Mouse (Mus musculus) neutrophil, adult 5-6 weeks (primary cell): ENCODE data around the gene Efcab5. TPM values are rescaled to one million over a fixed set of nuclear protein-coding genes. Genes with fewer than 3 reads are reported as not detected.
A peak's percentile ranks its signal among the peaks of the same experiment; 100 is the strongest.
"Not testable (repeated sequence)": the region's sequence is repeated elsewhere in the genome, so short reads cannot be mapped to it uniquely, and the experiment has no call there.

Source experiments
- ATAC-seq: fragments of 151-379, 151-347 bp; 2 replicates; pipeline ENCODE4 v1.8.0; 2017; ENCODE audit warnings: mild to moderate bottlenecking, moderate TSS enrichment; ENCODE audit not compliant: insufficient number of reproducible peaks, poor library complexity, low FRiP score, severe bottlenecking; ENCODE audit errors: extremely low read depth
- total RNA-seq: library from RNA; stranded (forward); fragments of 200-1000 nt; gene quantifications from 2 replicates; pipeline ENCODE4 v1.2.3, GENCODE M21; 2017

The Efcab5 gene
- total RNA-seq, 1 experiment from 2014 or later = 5.0 TPM

DNA sequence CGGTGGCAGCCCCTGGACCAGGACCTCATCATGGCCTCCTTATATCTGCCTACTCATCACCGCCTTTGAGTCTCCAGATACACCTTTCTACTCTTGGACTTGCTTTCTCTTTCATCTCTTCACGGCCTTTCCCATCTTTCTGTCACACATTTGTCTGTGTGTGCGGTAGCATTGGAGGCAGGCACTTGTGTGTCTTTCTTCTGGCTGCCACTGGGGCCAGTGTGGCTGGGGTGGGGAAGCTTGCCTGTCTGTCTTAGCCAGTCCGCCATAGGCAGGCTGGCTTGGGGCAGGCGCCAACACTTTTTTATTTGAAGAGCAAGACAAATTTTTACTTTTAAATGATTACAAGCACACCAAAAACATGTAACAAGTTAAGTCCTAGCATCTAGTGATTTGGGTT lies 81.8 kb downstream of the Efcab5 start:
- no peak for ATAC-seq

DNA sequence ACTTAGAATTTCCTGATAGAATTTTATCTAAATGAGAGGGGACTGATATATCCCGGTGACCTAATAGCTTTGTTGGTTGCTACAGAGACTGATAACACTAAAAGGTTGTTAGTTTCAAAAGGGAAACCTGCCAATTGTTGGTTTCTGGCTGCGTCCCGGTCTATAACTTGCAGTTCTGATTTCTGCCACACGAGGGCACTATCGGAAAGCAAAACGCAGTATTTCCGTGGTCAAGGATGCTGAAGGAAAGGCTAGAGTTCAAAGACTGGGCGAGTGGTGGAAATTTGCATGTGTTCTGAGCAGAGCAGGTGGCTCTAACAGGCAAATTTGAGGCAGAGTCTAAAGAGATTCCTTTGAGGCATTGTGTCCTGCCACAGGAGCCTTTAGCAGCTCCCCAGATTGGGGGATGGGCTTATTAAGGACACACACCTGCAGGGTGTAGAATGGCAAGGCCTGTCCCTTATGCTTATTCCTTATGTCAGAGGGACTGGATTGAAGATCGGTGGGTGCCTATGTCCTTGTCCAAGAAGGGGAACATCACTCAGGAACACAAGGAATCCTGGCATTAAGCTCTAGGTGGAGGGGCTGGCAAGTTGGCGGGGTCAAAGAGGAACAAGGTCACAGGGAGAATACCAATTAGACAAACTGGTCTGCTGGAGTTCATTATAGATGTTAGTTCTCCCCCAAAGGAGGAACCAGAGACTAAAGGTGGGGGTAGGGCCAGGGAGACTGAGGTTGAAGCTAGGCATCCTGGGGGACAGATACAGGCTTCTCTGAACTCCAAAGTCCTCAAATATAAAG lies 88.4 kb downstream of the Efcab5 start:
- ATAC-seq = peak; percentile 82

DNA sequence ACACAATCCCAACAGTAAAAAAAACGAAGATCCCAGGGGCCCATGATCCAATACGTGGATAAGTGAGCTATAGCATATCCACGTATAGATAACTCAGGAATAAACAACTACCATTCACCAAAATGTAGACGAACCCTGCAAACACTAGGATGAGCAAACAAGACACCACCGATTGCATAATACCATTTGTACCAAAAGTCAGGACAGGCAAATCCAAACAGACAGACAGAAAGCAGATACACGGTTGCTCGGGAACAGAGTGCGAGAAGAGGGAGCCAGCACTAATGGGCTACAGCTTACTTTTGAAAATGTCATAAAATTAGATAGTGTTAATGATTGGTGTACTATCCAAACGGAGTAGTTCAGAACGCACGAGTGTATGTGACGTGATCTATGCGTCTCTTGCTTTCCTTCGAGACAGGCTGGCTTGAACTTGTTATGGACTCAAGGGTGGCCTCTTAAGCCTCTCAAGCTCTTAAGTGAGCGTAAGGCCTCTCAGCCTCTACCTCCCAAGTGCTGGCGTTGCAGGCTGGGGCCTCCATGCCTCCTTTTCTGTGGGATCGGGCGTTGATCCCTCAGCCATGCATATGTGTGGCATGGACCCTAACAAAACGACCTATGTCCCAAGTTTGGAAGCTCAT lies 90.3 kb downstream of the Efcab5 start:
- ATAC-seq = no peak

DNA sequence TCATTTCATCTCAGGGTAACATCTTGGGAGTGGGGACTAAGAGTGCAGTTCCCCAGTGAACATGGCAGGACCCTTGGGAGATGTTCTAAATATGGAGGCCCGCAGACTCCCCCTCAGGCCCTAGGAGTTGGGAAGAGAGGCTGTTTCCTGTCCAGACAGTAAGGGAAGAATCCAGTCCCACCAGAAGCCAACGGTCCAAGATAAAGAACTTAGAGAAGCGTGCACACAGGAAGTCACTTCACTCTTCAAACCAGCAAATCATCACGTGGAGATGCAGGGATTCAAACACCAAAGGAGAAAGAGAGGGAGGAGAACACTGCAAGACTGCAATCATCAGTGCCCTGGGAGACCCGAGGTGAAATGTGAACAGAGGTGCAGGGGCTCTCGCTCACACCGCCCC lies 91.8 kb downstream of the Efcab5 start:
- no peak for ATAC-seq

DNA sequence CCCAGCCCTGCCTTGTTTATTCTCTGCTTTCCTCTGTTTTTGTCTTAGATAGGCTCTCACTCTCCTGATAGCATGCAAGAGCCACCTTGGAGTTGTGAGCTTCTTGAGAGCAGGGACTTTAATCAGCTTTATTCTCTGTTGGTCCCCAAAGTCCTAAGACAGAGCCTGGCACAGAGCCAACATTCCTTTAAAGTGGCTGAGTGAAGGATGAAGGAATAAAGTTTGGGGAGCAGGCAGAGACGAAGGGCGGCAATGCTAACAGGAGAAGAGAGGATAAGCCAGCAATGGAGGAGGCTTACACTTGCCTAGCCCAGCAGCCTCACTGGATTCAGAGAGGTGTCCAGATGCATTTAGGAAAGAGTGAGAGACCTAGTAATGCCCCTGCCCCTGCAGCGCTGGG lies 92.2 kb downstream of the Efcab5 start:
- no peak for ATAC-seq

DNA sequence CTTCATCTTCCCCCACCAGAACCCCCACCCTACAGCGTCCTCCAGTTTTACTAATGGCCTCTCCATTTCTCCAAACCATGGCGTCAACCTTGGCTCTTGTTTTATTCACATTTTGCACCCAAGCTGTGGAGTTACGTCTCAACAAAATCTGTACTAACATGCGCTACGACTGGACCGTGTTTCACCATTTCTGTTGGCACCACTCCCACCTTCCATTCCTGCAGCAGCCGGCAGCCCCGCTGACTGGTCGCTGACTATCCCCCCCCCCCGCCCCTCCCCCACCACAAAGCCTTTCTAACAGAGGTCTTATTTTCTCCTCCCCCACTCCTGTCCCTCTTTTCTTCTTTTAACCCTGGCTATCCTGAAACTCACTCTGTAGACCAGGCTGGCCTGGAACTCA lies 93.6 kb downstream of the Efcab5 start:
- no peak for ATAC-seq

DNA sequence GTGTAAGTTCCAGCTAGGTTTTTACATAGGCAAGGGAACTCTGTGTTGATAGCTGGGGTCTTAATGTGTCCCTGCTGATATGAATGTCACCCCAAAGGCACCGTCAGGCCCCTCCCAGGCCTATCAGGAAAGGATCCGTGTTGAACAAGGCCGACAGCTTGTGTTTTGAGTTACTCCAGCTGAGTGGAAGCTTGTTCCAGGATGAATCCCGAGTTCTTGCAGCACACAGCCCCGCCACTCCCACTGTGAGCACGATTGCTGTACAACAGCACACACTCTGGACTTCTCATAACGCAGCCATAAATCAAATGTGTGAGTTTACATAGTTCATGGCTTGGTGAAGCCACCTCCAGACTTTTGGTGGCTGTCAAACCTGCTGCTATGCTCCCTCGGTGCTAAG lies 94.6 kb downstream of the Efcab5 start:
- no peak for ATAC-seq

DNA sequence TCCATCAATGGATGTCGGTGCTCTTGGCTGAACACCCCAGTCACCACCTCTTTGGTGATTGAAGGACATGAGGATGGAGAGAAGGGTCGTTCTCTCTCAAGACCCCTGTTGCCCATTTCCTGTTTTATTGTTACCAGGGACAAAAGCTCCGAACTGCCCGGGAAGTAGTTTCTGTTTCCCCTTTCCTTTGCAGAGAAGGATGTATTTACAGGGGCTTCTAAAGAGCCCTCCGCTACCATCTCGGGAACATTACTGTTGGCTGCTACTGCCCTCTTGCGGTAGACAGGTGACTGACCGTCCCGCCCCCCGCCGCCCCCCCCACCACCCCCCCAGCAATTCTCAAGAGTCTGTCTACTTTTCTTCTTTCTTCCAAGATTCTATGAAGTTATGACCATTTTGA lies 95.6 kb downstream of the Efcab5 start:
- 0 out of 2 replicates have a peak, but pooled peaks have one; percentile 39 for ATAC-seq

DNA sequence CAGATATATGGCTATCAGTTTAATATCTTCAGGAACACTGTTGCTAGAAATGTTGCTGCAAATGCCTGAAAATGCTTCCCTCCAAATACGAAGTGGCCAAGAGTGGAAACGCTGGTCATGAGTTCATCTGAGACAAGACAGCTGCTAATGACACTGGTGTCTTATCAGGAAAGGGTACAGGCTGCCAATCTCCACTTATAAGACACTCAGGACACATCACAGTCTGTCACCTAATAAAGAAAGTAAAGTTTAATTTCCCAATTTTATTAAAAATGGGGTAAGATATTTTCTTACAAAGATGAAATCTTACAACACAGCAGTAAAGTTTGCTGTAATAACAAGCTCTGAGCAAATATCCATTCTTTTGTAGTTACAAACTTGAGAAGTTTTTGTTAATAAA lies 99.6 kb downstream of the Efcab5 start:
- no peak for ATAC-seq

DNA sequence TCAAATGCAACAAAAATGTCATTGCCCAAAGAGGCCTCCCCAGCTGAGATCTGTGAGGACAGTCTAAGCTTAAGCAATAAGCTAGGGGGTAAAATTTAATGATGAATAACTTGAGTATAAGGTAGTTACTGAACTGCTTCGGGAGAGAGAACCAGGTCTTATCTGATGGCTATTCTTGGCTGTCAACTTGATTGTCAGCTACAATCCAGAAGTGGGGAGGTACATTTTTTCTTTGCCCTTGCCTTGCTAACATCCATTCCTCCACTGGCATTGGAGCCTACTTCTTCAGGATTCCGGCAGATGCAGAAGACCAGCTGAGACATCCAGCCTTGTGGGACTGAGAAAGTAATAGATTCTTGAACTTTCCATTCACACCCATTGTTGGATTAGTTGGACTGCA lies 101.8 kb downstream of the Efcab5 start:
- no peak for ATAC-seq

DNA sequence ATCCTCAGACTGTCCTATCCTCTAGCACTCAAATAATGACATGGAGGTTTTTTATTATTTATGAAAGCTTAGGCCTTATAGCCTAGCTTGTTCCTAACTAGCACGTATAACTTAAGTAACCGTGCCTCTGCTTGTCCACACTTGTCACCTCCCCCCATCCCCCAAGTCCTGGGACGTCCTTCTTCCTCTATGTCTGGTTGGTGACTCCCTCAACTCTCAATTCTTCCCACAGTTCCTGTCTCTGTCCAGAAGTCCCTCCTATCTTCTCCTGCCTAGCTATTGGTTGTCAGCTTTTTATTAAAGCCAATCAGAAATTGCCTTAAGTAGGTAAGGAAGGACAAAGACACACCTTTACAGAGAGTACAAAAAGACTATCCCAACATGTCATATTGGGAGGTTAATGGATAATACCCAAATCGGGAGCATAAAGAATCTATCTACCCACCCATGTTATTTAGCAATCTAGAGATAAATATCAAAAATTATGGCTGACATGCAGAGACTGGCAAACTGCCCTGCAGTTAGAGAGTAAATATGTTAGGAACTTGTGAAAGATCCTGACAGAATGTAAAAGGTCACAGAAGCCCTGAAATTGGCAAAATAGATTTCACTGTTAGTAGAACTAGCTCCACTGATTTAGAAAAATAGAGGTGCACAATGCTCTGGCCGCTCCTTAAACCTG lies 104.6 kb downstream of the Efcab5 start:
- no peak for ATAC-seq

DNA sequence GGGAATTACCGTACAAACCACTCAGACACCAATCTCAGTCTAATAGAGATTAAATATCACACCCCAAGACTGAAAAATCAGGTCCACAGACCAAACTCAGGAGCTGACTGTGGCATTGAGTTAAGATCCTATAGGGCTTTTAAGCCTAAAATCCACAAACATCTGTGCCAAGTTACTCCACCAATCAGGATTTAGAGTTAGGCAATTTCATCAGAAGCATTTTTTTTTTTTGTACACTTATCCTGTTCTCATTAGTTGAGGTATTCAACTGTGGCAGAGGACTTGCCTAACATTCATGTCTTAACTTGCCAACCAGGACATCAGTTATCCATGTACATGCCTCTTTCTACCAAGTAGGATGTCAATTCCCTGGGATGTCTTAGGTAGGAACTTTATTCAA lies 109.4 kb downstream of the Efcab5 start:
- ATAC-seq = no peak

DNA sequence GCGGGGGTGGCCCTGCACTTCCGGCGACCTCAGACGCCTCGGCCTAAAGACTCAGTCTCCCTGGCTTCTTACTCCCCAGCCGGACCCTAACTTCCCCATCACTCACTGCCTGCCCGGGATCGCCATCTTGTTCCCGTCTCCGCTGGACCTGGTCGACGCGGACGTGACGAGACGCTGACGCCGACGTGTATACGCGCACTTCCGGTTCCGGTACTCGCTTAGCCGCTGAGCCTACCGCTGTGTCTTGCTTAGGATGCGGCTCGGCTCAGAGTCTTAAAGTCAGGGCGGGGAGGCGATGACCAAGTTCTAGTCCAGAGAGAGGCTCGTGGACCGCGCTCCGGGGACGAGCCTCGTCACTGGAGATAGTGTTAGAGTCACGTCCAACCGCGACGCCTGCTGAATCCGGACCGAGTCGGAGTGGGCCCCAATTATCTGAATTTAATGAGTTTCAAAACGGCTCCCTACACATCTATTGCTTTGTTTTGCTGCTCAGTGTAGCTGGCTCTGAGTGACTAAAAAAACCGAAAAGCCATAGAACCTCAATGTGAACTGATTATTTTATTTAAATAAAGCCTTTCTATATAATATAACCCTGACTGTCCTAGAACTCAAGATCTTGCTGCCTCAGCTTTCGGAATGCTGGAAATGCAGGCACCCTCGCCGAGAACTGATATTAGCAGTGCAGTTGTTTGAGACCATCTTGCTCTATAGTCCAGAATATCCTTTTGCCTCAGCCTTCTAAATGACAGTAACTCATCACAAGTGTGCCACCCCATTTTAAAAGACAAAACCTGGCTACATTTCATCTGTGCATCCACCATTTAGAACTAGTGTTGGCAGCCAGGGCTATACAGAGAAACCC lies 110.3 kb downstream of the Efcab5 start, which contains the start of gene Nsrp1:
Gene Nsrp1, minus strand, starts transcription at position 163 of the 862 bp plus-strand sequence.
- ATAC-seq = peak; percentile 100

DNA sequence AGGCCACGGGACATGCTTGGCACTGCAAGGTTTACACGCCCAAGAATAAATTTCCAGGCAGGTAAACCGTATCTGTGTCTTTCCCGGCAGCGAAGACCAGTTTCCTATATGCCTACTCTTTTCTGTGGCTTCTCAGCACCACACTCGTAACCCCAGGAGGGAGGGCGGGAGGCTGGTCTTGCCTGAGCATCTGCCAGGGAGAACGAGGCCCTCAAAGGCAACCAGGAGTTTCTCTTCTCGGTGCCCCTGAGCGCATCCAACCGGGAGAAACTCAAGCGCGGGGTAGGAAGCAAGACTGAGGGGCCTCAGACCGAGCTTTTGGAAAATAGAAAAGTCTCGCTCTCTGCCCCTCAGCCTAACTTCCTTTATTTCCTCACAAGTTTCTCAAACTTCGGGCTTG lies 111.0 kb downstream of the Efcab5 start:
- no peak for ATAC-seq

DNA sequence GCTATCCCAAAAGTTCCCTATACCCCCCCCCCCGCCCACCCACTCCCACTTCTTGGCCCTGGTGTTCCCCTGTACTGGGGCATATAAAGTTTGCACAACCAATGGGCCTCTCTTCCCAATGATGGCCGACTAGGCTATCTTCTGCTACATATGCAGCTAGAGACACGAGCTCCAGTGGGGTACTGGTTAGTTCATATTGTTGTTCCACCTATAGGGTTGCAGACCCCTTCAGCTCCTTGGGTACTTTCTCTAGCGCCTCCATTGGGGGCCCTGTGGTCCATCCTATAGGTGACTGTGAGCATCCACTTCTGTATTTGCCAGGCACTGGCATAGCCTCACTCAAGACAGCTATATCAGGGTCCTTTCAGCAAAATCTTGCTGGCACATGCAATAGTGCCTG lies 111.4 kb downstream of the Efcab5 start:
- not testable (repeated sequence) for ATAC-seq

DNA sequence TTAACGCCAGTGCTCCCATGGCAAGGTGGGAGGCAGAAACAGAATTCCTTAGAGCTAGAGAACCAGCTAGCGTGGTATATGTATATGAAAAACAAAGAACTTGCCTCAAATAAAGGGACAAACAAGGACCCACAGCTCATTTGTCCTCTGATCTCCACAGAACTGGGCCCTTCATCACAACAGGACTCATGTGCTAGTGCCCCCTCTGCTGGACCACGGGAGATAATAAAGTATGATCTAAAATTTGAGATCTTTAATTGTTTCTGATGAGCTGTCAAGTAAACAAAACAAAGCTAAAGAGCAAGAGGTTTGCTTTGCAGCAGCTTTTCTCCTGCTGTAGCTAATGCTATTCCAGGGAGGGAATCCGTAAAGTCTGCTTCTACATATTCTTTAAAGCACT lies 118.0 kb downstream of the Efcab5 start:
- no peak for ATAC-seq

DNA sequence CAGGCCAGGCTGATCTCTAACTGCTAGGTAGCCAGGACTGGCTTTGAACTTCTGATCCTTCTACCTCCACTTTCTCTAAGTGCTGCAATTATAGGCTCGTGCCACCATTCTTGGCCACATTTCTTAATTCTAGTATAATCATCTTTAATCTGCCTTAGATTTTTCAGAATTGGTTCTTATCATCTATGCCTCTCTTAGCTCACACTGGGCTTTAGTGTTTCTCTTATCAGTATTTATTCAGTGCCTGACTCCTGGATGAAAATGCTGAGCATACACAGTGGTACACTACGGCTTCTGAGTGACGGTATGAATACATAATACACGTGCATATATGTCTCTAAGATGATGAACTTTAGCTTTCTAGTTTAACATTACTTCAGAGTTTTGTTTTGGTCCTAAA lies 119.9 kb downstream of the Efcab5 start:
- no peak for ATAC-seq

DNA sequence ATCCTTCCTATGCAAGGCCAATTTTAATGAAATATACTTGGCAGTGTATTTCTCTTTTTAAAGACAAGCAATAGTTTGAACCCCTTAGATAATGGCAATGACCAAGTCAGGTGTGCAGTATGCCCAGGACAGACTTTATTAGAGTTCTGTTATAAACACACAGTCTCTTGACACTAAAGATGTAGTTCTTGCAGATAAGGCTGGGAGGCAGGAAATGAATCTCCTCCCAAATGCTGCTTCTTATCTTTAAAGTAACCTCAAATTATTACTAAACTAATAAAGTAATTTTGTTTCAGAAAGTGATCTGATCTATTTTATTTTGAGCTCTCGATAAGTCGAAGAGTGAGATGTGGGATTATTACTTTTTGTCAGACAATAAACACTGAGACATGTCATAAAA lies 125.4 kb downstream of the Efcab5 start:
- no peak for ATAC-seq

DNA sequence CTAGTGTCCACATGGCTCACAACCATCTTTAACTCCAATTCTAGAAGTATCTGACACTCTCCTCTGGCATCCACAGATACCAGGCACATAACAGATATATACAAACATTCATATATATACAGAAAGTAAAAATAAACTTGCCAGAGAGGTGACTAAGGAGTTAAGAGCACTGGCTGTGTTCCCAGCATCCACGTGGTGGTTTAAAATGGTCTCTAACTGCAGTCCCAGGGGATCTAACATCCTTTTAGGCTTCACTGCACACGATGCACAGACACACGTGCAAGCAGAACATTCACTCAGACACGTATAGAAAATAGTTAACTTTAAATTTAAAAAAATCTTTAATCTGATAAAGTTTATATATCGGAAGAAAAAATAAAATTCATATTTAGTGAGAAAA lies 126.8 kb downstream of the Efcab5 start:
- ATAC-seq = no peak
